Mouse (Mus musculus) MEL (cell line): ENCODE results near the gene Atp6v1a. TPM values are rescaled to one million over a fixed set of nuclear protein-coding genes. Genes with fewer than 3 reads are reported as not detected.
A peak's percentile ranks its signal among the peaks of the same experiment; 100 is the strongest.

Experiments
- DNase-seq: peaks from one replicate; pipeline ENCODE4 v3.0.0; 2011; ENCODE audit warnings: low read depth, low spot score
- H3K27ac ChIP-seq: 2 replicates; pipeline ENCODE4 v1.5.1; 2012; ENCODE audit warnings: low read depth, mild to moderate bottlenecking, control low read depth, low read length, moderate library complexity; ENCODE audit not compliant: control insufficient read depth
- H3K27me3 ChIP-seq, 2 experiments: fragments of 150-350 bp in 1 of 2; sonication (generic) in 1 of 2; 2 replicates each; pipeline ENCODE4 v1.6.1; 2012; ENCODE audit warnings: low read length in 2 of 2, mild to moderate bottlenecking in 2 of 2, improper control_type of control experiment in 1 of 2, moderate library complexity in 1 of 2; ENCODE audit not compliant: insufficient read depth in 2 of 2, control insufficient read depth in 1 of 2
- H3K36me3 ChIP-seq, 2 experiments: 2 replicates each; pipeline ENCODE4 v1.6.1; 2012 to 2014; ENCODE audit warnings: low read length in 2 of 2, improper control_type of control experiment in 1 of 2, inconsistent platforms in 1 of 2, mild to moderate bottlenecking in 1 of 2; ENCODE audit not compliant: insufficient read depth in 2 of 2, control insufficient read depth in 1 of 2
- H3K4me1 ChIP-seq, 2 experiments: fragments of 150-350 bp in 1 of 2; sonication (generic) in 1 of 2; 2 replicates each; pipeline ENCODE4 v1.6.1; 2012; ENCODE audit warnings: low read length in 2 of 2, improper control_type of control experiment in 1 of 2, mild to moderate bottlenecking in 1 of 2; ENCODE audit not compliant: insufficient read depth in 2 of 2, control insufficient read depth in 1 of 2
- H3K4me3 ChIP-seq, 2 experiments: fragments of 150-350 bp in 1 of 2; sonication (generic) in 1 of 2; 2 replicates each; pipeline ENCODE4 v1.5.1; 2012; ENCODE audit warnings: low read depth in 2 of 2, low read length in 2 of 2, mild to moderate bottlenecking in 2 of 2, moderate library complexity in 2 of 2, control low read depth in 1 of 2, improper control_type of control experiment in 1 of 2; ENCODE audit not compliant: control insufficient read depth in 1 of 2, insufficient read depth in 1 of 2
- H3K79me2 ChIP-seq: 2 replicates; pipeline ENCODE4 v1.6.1; 2012; ENCODE audit warnings: mild to moderate bottlenecking, low read length, moderate library complexity; ENCODE audit not compliant: control insufficient read depth, poor library complexity, insufficient read depth
- H3K9ac ChIP-seq: 2 replicates; pipeline ENCODE4 v1.6.1; 2012; ENCODE audit warnings: low read depth, mild to moderate bottlenecking, control low read depth, low read length, moderate library complexity; ENCODE audit not compliant: control insufficient read depth, poor library complexity, severe bottlenecking
- H3K9me3 ChIP-seq: fragments of 150-350 bp; sonication (generic); replicated peaks from 2 replicates; pipeline ENCODE4 v1.6.1; 2012; ENCODE audit warnings: mild to moderate bottlenecking, low read length, improper control_type of control experiment, moderate library complexity; ENCODE audit not compliant: insufficient read depth
- CTCF ChIP-seq, 3 experiments: IDR thresholded peaks in 2 of 3; conservative IDR thresholded peaks in 1 of 3; 2 replicates each; pipeline ENCODE4 v1.5.1; 2011 to 2012; ENCODE audit warnings: low read length in 3 of 3, low read depth in 2 of 3, mild to moderate bottlenecking in 2 of 3, improper control_type of control experiment in 1 of 3, inconsistent platforms in 1 of 3, mixed read lengths in 1 of 3, moderate library complexity in 1 of 3; ENCODE audit not compliant: control insufficient read depth in 1 of 3, insufficient read depth in 1 of 3, poor library complexity in 1 of 3, severe bottlenecking in 1 of 3
- EP300 ChIP-seq, 2 experiments: IDR thresholded peaks; 2 replicates each; pipeline ENCODE4 v1.6.1; 2011; ENCODE audit warnings: improper control_type of control experiment in 2 of 2, low read length in 2 of 2, low read depth in 1 of 2, mild to moderate bottlenecking in 1 of 2
- MAFK ChIP-seq: IDR thresholded peaks from 2 replicates; pipeline ENCODE4 v1.6.1; 2011; ENCODE audit warnings: low read depth, mild to moderate bottlenecking, low read length, improper control_type of control experiment, borderline replicate concordance
- MAX ChIP-seq: IDR thresholded peaks from 2 replicates; pipeline ENCODE4 v1.6.1; 2011; ENCODE audit warnings: low read length, improper control_type of control experiment
- MAZ ChIP-seq: IDR thresholded peaks from 2 replicates; pipeline ENCODE4 v1.6.1; 2012; ENCODE audit warnings: low read depth, mild to moderate bottlenecking, inconsistent platforms, low read length, improper control_type of control experiment
- MXI1 ChIP-seq: IDR thresholded peaks from 2 replicates; pipeline ENCODE4 v1.6.1; 2011; ENCODE audit warnings: mild to moderate bottlenecking, low read depth, low read length, improper control_type of control experiment
- MYB ChIP-seq: IDR thresholded peaks from 2 replicates; pipeline ENCODE4 v1.6.1; 2011; ENCODE audit warnings: mild to moderate bottlenecking, low read depth, low read length, improper control_type of control experiment
- NELFE ChIP-seq: IDR thresholded peaks from 2 replicates; pipeline ENCODE4 v1.6.1; 2011; ENCODE audit warnings: low read depth, low read length, improper control_type of control experiment
- POLR2A ChIP-seq, 2 experiments: IDR thresholded peaks; 2 replicates each; pipeline ENCODE4 v1.6.1; 2011 to 2012; ENCODE audit warnings: low read length in 2 of 2, mild to moderate bottlenecking in 2 of 2, control low read depth in 1 of 2, improper control_type of control experiment in 1 of 2, low read depth in 1 of 2, moderate library complexity in 1 of 2; ENCODE audit not compliant: control insufficient read depth in 1 of 2, insufficient read depth in 1 of 2, poor library complexity in 1 of 2
- POLR2AphosphoS2 ChIP-seq: IDR thresholded peaks from 2 replicates; pipeline ENCODE4 v1.6.1; 2011; ENCODE audit warnings: low read length, improper control_type of control experiment
- RAD21 ChIP-seq: IDR thresholded peaks from 2 replicates; pipeline ENCODE4 v1.6.1; 2011; ENCODE audit warnings: mild to moderate bottlenecking, low read depth, low read length, improper control_type of control experiment
- RCOR1 ChIP-seq: IDR thresholded peaks from 2 replicates; pipeline ENCODE4 v1.6.1; 2012; ENCODE audit warnings: low read depth, mild to moderate bottlenecking, inconsistent platforms, low read length, improper control_type of control experiment
- SMC3 ChIP-seq: IDR thresholded peaks from 2 replicates; pipeline ENCODE4 v1.6.1; 2011; ENCODE audit warnings: low read depth, low read length, improper control_type of control experiment
- TAL1 ChIP-seq: IDR thresholded peaks from 2 replicates; pipeline ENCODE4 v1.6.1; 2012; ENCODE audit warnings: mild to moderate bottlenecking, inconsistent platforms, low read length, moderate library complexity, mixed read lengths
- USF1 ChIP-seq: IDR thresholded peaks from 2 replicates; pipeline ENCODE4 v1.6.1; 2014; ENCODE audit warnings: low read depth, mild to moderate bottlenecking, inconsistent platforms, low read length, improper control_type of control experiment, moderate library complexity
- ZC3H11A ChIP-seq: IDR thresholded peaks from 2 replicates; pipeline ENCODE4 v1.6.1; 2012; ENCODE audit warnings: low read depth, mild to moderate bottlenecking, inconsistent platforms, low read length, improper control_type of control experiment
- ZNF384 ChIP-seq: IDR thresholded peaks from 2 replicates; pipeline ENCODE4 v1.6.1; 2012; ENCODE audit warnings: low read depth, mild to moderate bottlenecking, inconsistent platforms, low read length, improper control_type of control experiment
- polyA plus RNA-seq, 2 experiments: library from polyadenylated mRNA; stranded (reverse) in 1 of 2; unstranded in 1 of 2; fragments of >175 nt in 1 of 2; fragments of >200 nt in 1 of 2; gene quantifications; 2 replicates each; pipeline versions ENCODE4 v1.2.1 to v1.2.4; 2012; ENCODE audit warnings: low replicate concordance in 2 of 2, low read depth in 1 of 2; ENCODE audit not compliant: insufficient read length in 2 of 2, insufficient read depth in 1 of 2, missing spikeins in 1 of 2
- total RNA-seq: library from RNA; depleted of rRNA; stranded (reverse); fragments of 300-350 nt; gene quantifications from 2 replicates; pipeline ENCODE4 v1.2.3, GENCODE M21; 2012

Gene Atp6v1a
- total and polyA plus RNA-seq, 3 experiments = 34.9 to 38.5 TPM; not detected in 1

GRCm38 (mm10) chr16:44109002-44109401, 30.5 kb downstream of the Atp6v1a start:
- no peaks in the 10 kb centered on the region for H3K27me3 ChIP-seq
- TF ChIP-seq RAD21 (no peak), RCOR1 (no peak), POLR2AphosphoS2 (no peak), MAFK (no peak), NELFE (no peak), USF1 (no peak), MYB (no peak), MAZ (no peak), MXI1 (no peak), TAL1 (no peak)
- H3K4me3 ChIP-seq = no peak overlapping the region
- H3K36me3 ChIP-seq = peaks cover 0 to 6% of the 10 kb centered on the region in 2 experiments; a peak in 2 of 4 replicates
- no peak overlapping the region for H3K9ac ChIP-seq
- H3K9me3 ChIP-seq = no peaks in the 10 kb centered on the region
- no peaks in the 10 kb centered on the region for H3K4me1 ChIP-seq
- peak; percentile 24 for DNase-seq
- H3K27ac ChIP-seq = no peak overlapping the region
- H3K79me2 ChIP-seq = no peaks in the 10 kb centered on the region

- Histone ChIP-seq H3K9me3 (no peaks in the 10 kb centered on the region), H3K27ac (no peak overlapping the region), H3K4me1 (no peaks in the 10 kb centered on the region), H3K9ac (no peak overlapping the region), H3K36me3 (peaks cover 0 to 5% of the 10 kb centered on the region in 2 experiments; a peak in 2 of 4 replicates), H3K79me2 (no peaks in the 10 kb centered on the region), H3K4me3 (no peak overlapping the region), H3K27me3 (no peaks in the 10 kb centered on the region)
- no peak for DNase-seq
- TF ChIP-seq EP300 (IDR thresholded peaks at IDR 0.05; ENCODE audit: low read depth in 1 of 2, low read length in 2 of 2) (no peak), POLR2A (IDR thresholded peaks at IDR 0.05; ENCODE audit: control insufficient read depth in 1 of 2, insufficient read depth in 1 of 2, low read depth in 1 of 2, low read length in 2 of 2, poor library complexity in 1 of 2) (no peak), MAX (no peak), ZC3H11A (no peak)
Observed at GRCm38 (mm10) chr16:44105211-44105610, 34.3 kb downstream of the Atp6v1a start.

DNA sequence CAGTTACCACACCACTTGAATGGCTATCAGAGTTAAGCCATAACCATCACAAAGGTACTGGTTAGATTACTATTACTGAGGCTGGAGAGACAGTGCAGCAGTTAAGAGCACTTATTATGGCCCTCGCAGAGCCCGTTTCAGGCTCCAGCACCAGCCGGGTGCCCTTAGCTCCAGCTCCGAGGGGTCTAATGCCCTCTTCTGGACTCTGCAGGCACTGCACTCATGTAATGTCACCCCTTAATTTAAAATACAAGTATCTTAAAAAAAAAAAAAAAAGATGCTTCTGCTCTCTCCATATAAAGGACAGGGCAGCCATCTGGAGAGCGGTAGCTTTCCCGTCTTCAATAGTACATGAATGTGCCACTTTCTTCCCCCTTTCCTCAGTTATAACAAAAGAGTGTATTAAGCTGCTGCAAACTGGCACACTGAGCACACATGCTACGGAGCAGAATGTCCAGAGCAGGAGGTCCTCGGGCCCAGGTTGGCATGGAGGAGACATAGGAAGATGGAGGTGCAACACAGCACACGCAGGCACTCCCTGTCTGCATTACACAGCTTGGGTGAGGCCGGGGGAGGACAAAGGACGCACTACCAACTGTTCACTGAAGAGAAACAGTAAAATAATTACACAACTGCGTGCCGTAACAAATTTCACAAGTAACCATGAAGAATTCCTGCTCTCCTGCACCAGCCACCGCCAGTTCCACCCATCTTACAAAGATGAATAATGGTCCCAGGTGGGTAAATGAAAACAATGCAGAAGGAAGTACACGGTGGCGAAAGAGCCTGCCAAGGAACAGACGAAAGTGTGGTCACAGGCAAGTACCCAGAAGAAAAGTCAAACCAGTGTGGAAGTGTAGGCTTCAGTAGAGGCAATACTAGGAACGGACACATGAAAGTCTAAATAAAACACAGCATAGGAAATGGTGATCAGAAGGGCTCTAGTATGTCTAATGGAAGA, 35.4 kb downstream of the Atp6v1a start:
- TF ChIP-seq ZNF384 (peak; percentile 70), CTCF (IDR thresholded peaks at IDR 0.05 in 2 of 3, conservative IDR thresholded peaks at IDR 0.05 in 1 of 3; ENCODE audit: control insufficient read depth in 1 of 3, insufficient read depth in 1 of 3, low read depth in 2 of 3, low read length in 3 of 3, poor library complexity in 1 of 3, severe bottlenecking in 1 of 3) (peak in 2 of 3 experiments; percentile 32 to 47), POLR2A (IDR thresholded peaks at IDR 0.05; ENCODE audit: control insufficient read depth in 1 of 2, insufficient read depth in 1 of 2, low read depth in 1 of 2, low read length in 2 of 2, poor library complexity in 1 of 2) (no peak), SMC3 (0 out of 2 replicates have a peak, but pooled peaks have one; percentile 16)
- no peak overlapping the region for H3K27ac ChIP-seq
- H3K9me3 ChIP-seq = no peaks in the 10 kb centered on the region
- no peaks in the 10 kb centered on the region for H3K79me2 ChIP-seq
- peak; percentile 51 for DNase-seq
- H3K4me3 ChIP-seq = no peak overlapping the region
- no peaks in the 10 kb centered on the region for H3K4me1 ChIP-seq
- H3K27me3 ChIP-seq = no peaks in the 10 kb centered on the region
- H3K9ac ChIP-seq = no peak overlapping the region
- H3K36me3 ChIP-seq = peaks cover 0 to 7% of the 10 kb centered on the region in 2 experiments; a peak in 2 of 4 replicates
